Mouse (Mus musculus): ENCODE results near the gene Hmga1b.
"Not testable (repeated sequence)": the region's sequence is repeated elsewhere in the genome, so short reads cannot be mapped to it uniquely, and the experiment has no call there.

The Hmga1b gene

DNA sequence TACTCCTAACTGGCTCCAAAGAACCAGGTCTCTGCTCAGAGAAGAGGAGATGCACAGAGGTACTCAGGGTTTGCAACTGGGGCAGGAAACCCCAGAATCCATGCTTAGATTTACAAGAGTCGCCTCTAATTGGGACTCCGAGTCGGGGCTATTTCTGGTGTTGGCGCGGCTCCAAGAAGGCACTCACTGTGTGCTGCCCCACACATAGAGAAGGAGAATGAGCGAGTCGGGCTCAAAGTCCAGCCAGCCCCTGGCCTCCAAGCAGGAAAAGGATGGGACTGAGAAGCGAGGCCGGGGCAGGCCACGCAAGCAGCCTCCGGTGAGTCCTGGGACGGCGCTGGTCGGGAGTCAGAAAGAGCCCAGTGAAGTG lies at the start of gene Hmga1b:
Hmga1b (plus strand) TSS at position 123 of the 370 bp plus-strand sequence.
- not testable (repeated sequence) for DNase-seq (ENCODE audit: low spot score)

DNA sequence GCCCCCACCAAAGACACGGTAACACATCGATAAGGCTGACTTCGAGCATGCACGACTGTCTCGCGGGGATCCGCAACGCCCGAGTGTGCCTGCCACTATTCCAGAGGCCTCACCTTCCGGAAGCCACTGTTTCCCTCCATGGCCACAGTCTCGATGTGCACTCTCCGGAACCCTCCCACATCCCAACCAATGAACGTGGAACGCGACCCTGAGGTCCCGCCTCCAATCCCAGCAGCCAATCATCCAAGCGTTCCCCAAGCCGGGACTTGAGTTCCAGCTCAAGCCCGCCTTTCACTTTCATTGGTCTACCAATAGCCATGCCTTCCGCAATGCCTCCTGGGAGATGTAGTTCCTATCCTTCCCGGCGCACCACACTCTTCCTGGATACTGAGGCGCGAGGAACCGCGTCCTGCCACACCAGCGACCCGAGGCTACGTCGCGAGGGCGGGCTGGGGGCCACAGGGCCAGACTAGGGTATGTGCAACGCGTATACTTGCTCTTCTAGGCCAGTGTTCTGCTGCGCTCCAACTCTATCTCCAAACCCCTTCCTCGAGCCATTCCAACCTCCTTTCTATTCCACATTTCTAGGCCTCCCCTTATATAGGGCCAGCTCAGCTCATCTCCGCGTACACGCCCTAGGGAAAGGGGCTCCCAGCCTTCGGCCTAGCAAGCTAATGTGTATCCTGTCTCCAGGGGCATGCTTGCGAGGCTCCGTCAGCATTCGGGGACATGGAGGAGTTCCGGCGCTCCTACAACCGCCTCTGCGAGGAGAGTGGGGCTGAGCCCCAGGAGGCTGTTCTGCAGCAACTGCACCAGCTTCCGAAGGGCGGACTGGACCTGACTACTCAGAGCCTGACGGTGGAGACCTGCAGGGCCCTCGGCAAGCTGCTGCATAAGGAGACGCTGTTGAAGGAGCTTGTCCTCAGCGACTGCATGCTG lies 48.7 kb upstream of the Hmga1b start, which contains the start of the genes Cenpx and Lrrc45:
Cenpx (minus strand) TSS at position 159 of the 939 bp plus-strand sequence.
Lrrc45 (plus strand) TSS at position 346 of the 939 bp plus-strand sequence.
- DNase-seq (ENCODE audit: low spot score), result peak; percentile 98

DNA sequence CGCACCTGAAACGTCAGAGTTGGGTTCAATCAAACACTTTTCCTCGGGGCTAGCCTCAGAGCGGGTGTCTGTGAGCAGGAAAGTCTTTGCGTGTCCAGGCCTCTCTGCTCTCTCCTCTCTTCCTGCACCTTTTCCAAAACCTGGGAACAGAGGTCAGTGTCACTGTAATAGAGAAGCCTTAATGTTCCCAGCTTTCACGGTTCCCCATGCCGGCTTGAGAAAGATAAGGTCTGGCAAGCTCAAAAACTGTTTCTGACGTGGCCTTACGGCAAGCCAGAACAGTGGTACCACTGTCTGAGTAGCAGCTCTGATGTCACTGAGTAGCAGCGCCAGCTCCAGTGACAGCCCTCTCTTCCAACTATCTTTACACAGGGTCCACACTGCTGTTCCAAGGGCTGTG lies 48.0 kb upstream of the Hmga1b start:
- no peak for DNase-seq (ENCODE audit: low spot score)

DNA sequence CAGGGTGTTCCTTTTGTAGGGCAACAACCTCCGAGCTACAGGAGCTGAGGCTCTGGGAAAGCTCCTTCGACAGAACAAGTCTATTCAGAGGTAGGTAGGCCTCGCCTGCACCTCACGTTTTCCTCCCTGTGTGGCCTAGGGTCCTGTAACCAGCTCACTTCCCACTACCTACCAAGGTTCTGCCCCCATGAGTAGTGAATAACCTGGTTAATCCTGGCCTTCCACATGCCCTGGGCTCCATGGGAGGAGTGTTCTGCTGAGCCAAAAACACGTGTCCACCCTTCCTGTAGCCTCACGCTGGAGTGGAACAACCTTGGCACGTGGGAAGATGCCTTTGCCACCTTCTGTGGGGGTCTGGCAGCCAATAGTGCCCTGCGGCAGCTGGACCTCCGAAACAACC lies 47.5 kb upstream of the Hmga1b start:
- DNase-seq (ENCODE audit: low spot score), result no peak

DNA sequence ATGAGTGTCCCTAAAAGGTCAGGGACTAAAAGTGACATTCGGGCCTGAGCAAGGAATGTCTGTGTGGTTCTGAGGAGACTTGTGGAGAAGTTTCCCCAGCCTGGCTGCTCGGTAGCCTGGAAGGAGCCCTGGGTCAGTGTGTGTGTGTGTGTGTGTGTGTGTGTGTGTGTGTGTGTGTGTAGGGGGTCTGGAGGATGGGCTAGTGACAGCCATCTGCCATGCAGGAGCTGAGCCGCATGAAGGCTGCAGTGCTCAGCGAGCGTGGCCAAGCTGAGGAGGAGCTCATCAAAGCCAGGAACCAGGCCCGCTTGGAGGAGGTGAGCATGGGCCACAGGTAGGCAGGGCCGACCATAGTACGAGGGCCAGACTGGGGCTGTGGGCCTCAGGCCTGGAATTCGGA lies 43.4 kb upstream of the Hmga1b start:
- no peak for DNase-seq (ENCODE audit: low spot score)

DNA sequence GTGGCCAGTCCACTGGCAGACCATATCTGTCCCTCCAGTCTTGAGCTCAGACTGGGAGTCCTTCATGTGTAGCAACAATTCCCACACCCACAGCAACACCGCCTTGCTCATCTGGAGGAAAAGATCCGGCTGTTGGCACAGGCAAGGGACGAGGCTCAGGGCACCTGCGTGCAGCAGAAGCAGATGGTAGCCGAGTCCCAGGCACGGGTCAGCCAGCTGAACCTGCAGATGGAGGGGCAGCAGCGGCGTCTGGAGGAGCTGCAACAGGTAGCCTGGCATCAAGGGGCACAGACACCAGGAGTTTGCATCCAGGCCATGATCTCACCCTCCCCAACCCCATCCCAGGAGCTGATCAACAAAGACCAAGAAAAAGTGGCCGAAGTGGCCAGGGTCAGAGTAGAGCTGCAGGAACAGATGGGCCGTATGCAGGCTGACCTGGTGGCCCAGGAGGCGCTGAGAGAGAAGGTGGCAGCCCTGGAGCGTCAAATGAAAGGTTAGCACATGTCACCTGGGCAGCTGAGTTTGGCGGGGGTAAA lies 42.7 kb upstream of the Hmga1b start:
- no peak for DNase-seq (ENCODE audit: low spot score)

DNA sequence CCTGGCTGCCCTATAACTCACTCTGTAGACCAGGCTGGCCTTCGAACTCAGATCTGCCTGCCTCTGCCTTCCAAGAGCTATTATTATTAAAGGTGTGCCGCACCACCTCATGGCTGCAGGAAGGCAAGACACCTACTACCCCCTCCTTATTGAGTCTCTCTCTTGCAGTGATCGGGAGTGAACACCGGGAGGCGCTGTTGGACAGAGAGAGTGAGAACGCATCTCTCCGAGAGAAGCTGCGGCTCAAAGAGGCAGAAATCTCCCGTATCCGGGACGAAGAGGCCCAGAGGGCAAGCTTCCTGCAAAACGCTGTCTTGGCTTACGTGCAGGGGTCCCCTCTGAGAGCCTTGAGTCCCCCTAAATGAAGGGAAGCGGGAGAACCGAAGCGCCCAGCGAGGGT lies 42.1 kb upstream of the Hmga1b start:
- DNase-seq (ENCODE audit: low spot score), result peak; percentile 87

DNA sequence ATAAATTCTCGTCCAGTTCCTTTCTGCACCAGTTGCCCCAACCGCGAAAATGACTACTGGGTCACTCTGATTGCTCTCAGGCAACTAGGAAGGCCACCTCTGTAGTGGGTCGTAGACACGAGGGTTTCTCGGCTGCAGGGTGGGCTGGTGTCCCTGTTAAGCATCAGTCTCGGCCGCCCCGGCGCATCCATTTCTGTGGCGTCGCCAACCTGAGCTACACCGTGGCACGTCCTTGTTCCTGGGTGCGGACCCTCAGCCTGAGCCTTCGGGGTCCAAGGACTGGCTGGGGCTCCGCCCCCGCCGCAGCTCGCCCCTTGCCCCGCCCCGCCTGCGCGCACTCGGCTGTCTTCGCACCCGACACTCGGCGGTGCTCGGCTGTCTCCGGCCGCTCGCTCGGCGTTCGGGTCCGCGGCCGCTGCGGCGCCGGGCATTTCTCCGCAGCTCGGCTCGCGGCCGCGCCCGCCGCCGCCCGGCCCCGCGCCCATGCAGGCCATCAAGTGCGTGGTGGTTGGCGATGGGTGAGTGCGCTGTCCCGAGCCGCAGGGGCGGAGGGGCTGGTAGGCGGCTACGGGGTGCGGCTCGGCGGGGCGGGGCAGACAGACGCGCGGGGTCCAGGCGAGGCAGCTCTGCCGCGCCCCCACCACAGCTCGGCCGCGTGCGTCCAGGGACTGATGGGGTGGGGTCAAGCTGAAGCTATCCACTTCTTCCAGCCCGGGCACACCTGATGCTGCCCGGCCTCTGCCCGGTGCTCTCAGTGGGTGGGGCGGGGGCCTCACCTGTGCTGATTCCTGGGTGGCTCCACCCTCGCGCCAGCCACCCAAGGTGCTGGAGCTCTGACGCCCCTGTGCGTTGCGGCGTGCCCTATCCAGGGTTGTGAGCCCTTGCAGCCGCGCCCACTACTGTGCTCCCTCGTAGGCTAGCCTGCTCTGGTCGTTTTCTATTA lies 41.2 kb upstream of the Hmga1b start, which contains the start of gene Rac3:
Rac3 (plus strand) TSS at position 347 of the 943 bp plus-strand sequence.
- DNase-seq (ENCODE audit: low spot score), result no peak

DNA sequence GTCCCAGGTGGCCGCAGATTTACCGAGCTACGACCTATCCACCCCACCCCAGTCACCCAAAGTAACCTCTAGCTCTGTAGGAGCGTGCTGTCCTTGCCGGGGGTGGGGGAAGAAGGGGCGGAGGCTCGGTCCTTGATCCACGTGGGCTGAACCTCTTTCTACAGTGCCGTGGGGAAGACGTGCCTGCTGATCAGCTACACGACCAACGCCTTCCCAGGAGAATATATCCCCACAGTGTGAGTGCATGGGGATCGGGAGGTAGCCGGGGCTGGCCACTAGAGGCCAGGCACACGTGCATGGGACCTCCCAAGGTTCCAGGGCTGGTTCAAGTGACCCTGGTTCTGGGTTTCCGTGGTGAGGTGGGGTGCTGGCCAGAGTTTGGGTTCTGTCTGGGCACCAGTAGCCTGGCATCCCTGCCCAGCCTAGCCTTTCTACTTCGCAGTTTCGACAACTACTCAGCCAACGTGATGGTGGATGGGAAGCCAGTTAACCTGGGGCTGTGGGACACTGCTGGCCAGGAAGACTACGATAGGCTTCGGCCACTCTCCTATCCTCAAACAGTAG lies 40.4 kb upstream of the Hmga1b start:
- no peak for DNase-seq (ENCODE audit: low spot score)

DNA sequence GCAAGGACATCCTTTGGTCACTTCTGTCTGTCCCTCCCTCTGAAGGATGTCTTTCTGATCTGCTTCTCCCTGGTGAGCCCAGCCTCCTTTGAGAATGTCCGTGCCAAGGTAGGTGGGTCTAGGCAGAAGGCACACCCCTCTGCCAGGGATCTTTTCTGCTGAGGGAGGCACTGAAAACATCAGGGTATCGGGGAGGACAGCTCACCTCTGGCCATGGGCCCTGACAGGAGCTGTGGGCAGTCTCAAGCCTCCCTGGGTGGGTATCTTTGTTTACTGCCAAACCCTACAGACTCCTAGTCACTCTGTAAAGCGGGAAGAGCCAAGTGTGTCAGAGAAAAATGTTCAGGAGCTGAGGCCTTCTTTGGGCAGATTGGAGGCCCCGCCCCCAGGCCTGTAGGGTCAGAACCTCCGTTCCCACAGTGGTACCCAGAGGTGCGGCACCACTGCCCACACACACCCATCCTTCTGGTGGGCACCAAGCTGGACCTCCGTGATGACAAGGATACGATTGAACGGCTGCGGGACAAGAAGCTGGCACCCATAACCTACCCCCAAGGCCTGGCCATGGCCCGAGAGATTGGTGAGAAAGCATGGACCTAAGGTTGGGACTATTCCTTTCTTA lies 39.7 kb upstream of the Hmga1b start:
- DNase-seq (ENCODE audit: low spot score), result no peak

DNA sequence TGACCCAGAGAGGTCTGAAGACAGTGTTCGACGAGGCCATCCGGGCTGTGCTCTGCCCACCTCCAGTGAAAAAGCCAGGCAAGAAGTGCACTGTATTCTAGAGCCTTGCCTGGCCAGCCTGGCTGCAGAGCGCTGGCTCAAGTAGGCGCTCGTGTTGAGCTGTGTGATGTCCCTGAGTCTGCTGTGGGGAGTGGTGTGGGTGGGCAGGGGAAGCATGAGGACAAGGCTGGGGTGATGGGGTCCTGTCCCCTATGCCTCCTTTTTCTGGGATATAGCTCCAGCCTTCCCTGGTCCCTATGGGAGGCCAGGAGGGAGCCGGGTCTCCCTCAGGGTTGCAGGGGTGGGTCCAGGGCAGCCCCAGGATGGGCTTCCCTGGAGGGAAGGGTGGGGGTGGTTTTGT lies 39.1 kb upstream of the Hmga1b start:
- DNase-seq (ENCODE audit: low spot score), result no peak

DNA sequence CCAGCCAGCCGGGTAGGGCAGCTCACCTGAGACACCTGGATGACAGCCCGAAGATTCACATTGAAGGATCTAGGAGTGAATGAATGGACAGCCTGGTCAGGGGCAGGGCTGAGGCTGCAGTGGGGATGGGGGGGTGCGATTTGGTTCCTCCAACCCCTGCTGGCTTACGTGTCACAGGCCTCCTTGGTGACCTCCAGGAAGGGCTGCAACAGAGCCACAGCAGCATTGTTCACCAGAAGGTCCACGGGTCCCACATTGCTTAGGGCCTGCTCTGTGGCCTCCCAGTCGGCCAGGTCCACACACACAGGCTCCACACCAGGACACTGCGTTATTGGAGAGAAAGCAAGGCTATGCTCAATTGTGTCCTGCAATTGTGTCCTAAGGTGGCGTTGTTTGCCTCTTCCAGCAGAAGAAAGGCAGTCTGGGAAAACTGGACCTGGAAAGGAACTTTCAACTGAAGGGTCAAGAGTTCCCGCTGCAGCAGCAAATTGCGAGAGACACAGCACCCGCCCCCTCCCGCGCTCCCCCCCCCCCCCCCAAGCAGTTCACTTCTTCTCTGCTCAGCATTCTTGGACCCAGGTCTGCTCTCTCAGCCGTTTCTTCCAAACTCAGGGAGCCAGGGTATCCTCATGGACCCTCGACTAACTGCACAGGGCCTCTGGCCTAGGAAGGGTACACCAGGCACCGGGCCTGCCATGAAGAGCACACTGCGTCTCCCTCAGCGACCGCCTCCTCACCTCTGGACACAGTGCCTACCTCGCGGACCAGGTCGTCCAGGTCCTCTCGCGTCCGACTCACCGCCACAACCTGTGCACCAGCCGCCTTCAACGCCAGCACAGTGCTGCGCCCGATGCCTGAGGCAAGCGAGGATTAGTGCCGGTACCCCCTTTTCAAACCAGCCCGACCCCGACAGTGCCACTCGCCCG lies 36.1 kb upstream of the Hmga1b start:
- DNase-seq (ENCODE audit: low spot score), result no peak

DNA sequence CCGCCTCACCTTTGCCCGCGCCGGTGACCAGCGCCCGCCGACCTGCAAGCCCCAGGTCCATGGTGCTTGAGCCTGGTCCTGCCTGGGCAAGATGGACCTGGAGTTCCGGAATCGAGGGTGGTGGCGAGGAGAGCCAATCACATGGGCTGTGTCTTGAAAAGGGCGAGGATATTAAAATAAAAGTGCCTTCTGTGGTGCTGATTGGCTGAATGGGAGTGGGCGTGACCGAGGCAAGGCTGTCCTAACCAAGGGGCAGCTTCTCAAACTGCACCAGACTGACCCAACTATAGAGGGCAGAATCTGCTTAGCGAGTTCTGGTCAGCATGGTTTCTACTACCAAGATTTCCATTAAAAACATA lies 35.4 kb upstream of the Hmga1b start, which contains the start of gene Dcxr:
Dcxr (minus strand) TSS at position 113 of the 359 bp plus-strand sequence.
- peak; percentile 85 for DNase-seq (ENCODE audit: low spot score)

DNA sequence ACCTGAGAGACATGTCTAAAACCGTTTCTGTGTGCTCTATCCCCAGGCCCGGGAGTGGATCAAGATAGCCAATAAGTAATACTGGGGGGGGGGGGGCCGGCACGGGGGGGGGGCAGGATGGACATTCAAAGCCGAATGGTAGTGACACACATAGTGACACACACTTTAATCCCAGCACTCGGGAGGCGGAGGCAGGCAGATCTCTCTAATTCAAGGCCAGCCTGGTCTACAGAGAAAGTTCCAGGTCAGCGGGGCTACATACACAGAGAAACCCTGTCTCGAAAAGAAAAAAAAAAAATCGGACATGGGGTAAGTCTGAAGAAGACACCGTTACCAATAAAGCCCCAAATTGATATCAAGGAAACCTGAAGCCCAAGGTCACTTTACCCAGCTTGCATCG lies 35.0 kb upstream of the Hmga1b start:
- DNase-seq (ENCODE audit: low spot score), result no peak

DNA sequence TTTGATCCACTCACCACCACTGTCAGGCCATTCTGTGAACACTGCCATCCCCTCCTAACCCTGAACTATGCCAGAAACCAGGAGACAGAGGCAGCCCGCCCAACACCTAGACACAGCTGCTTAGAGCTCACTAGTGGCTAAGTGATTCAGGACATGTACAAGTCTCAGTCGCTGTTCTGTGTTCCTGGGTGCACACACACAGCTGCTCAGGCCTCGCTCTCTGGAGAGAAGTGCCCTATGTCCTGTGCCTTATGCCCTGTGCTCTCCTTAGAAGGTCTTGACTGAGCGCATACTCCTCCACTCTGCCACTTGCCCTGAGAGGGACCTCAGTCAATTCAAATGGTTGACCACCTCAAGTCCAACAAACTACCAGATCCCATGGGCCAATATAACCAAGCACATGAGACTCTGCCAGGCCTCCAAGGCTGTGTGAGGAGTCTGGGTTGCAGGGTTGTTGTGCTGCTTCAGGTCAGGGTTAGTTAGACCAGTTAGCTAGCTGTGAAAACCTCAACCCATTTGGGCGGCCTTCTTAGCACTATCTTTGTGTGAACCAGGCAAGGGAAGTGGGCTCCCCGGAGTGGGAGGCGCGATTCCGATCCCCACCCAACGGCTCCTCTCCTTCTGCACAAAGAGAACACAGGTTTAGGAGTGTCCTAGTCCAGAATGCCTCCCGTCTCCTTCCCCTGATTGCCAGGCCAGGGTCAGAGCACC lies 33.9 kb upstream of the Hmga1b start:
- DNase-seq (ENCODE audit: low spot score), result no peak

DNA sequence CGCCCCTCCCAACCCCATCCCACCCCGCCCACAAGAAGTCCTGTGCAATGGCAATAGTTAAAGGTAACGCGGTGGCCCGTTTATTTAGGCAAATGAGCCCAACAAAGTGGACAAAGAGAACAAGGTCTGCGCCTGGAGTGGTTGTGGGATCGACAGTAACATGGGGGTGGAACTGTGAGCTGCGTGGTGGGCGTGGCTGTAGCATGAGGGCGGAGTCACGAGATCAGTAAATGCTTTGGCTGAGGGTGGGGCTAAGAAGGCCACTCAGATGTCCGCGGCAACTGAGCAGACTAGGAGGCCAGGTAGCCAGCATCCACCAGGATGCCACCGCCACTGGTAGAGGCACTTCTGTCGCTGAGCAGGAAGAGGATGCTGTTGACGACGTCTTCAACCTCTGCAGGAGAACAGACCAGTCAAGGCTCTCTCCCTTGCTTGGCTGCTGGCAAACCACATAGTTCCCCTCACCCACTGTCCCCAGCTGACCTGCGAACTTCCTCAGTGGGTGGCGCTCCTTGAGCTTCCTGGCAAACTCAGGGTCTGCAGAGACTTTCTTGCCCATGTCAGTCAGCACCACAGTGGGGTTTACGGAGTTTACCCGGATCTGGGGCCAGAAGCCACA lies 33.1 kb upstream of the Hmga1b start:
- not testable (repeated sequence) for DNase-seq (ENCODE audit: low spot score)

DNA sequence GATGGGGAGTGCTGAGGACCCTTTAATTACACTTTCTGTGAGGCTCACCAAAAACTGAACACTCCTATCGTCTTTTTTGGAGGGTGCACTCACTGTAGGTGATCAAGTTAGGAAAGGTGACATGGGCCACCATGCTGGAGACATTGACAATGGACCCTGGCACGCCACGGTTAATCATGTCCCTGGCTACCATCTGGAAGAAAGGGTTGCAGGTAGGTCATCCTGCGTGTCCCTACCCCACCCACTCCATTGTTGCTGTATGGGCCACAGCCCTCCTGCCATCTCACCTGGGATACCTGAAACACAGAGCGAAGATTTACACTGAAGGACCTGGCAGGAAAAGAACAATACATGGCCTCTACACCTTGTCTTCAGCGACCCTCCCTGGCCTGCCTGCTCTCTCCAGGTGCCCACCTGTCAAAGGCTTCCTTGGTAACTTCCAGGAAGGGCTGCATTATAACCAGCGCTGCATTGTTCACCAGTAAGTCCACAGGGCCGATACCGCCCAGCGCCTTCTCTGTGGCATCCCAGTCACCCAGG lies 32.2 kb upstream of the Hmga1b start:
- DNase-seq (ENCODE audit: low spot score), result no peak

DNA sequence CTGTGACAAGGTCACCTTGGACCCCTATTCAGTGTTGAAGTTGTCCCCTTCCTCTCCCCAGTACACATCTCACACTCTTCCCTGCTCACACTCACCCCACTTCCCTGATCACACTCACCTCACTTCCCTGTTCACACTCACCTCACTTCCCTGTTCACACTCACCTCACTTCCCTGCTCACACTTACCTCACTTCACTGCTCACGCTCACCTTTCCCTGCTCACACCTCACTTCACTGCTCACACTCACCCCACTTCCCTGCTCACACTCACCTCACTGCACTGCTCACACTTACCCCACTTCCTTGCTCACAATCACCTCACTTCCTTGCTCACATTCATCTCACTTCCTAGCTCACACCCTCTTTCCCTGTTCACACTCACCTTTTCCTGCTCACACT lies 31.2 kb upstream of the Hmga1b start:
- DNase-seq (ENCODE audit: low spot score), result no peak

Data from testis, postnatal 14 days (tissue).